Mouse (Mus musculus): ENCODE data around the gene Msi2.

Gene Msi2

DNA sequence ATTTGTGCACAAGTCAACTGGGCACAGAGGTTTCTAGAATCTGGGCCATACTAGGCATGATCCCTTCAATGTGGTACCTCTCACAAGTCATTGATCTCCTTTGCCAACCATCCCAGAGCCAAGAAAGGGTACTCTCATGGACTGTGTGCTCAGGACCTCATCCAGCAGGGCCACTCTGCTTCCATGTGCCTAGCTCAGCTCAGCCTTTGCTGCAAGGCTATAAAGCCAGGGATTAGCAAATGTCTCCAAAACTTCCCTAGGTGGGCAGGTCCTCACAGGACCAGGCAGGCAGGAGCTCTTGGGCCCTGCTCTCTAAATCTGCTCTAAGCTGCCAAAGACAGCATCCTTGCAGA lies 193.9 kb downstream of the Msi2 start:
- no peak for DNase-seq (ENCODE audit: extremely low read depth, insufficient read length, low spot score)

DNA sequence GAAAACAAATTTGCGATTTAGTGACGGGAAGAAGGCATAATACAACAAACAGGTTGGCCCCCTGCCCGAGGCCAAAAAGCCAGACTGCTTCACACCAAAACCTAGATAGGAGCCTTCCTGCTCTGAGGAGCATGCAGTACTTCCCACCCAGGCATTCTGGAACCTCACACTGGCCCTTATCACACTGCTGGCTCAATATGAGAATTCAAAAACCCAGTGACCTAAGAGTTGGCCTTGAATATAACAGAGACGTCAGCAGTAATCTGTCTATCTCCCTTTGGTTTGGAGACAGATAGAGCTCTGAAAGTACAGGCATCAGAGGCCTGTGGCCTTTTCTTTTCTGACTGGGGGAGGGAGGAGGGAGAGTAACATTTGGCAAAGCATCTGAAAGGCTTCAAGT lies 194.4 kb downstream of the Msi2 start:
- no peak for DNase-seq (ENCODE audit: extremely low read depth, insufficient read length, low spot score)

DNA sequence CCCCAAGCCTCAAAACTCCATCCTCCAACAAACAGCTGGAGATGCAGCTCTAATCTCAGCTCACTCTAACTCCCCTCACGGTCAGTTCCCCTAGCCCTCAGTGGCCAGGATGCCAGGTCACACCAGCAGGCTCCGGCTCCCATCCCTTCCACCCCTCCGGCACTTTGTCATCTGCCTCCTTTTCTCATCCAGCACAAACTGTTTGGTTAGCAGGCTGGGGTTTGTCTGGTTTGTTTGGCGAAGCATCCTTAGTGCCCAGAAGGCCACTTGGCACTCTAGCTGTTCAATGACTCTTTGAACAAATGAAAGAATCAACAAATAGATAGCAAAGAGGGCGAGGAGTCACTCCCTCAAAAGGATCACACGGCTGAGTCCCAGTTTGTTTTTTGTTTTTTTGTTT lies 194.8 kb downstream of the Msi2 start:
- no peak for DNase-seq (ENCODE audit: extremely low read depth, insufficient read length, low spot score)

DNA sequence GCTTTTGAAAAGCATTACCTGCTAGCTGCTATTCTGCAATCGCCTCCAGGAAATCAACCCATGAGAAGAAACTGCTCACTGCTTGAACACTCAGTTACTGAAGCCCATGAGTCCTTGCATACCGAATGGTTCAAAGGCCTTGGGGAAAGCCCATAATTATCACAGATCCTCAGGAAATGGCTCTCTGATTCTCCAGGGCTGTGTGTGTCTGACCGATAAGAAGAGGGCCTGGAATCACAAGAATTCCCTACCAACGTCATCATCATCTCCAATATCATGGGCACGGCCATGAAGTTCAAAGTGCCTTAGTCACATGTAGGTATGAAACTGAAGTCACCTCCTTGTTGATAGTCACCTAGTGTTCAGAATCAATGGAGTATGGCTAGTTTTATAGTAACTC lies 196.2 kb downstream of the Msi2 start:
- no peak for DNase-seq (ENCODE audit: extremely low read depth, insufficient read length, low spot score)

DNA sequence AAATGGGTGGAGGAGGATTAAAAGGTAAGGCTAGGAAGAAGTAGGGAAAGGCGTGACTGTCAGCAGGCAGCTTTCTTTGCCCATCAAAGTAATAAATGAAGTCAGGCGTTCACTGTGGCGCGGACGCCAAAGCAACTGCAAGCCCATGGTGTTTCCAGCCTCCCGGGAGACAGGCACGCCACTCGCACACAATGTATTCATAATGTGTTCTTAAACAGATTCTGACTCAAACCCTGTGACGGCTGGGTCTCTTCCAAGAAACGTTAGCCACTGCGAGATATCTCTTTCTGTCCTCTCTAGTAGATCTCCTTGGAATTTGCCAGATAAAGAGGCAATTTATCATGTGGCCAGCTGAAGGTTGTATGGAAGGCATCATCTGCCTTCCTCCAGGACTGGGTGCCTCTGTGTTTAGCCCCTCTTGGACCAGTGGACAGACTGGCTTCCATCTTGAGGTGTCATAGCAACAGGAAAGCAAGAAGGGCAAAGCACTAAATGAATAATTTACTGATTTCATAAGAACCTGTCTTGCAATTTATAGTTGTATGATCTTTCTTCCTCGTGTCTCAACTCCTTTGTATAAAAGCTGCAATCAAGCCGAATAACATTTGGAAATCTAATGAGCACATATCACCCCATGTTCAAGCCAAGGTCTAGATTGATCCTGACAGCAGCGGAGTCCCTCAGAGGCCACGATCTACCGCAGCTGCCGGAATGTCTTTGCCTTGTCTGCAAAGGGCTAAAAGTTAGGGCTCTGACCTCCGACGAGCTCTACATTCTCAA lies 197.2 kb downstream of the Msi2 start:
- DNase-seq (ENCODE audit: extremely low read depth, insufficient read length, low spot score), result no peak

DNA sequence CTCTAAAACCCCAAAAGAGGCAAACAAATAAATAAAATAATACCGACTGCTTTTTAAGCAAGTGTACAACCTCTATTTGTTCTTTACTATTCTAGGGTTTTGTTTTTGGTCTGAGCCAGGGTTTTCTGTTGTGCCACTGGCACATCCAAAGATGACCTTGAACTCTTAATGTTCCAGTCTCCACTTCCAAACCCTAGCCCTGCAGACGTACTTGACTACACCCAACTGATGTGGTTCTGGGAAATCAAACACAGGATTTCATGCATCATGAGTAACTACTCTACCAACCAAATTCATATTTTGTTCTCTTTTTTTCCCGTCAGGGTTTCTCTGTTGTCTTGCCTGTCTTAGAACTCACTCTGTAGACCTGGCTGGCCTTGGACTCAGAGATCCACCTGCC lies 200.0 kb downstream of the Msi2 start:
- DNase-seq (ENCODE audit: extremely low read depth, insufficient read length, low spot score), result no peak

DNA sequence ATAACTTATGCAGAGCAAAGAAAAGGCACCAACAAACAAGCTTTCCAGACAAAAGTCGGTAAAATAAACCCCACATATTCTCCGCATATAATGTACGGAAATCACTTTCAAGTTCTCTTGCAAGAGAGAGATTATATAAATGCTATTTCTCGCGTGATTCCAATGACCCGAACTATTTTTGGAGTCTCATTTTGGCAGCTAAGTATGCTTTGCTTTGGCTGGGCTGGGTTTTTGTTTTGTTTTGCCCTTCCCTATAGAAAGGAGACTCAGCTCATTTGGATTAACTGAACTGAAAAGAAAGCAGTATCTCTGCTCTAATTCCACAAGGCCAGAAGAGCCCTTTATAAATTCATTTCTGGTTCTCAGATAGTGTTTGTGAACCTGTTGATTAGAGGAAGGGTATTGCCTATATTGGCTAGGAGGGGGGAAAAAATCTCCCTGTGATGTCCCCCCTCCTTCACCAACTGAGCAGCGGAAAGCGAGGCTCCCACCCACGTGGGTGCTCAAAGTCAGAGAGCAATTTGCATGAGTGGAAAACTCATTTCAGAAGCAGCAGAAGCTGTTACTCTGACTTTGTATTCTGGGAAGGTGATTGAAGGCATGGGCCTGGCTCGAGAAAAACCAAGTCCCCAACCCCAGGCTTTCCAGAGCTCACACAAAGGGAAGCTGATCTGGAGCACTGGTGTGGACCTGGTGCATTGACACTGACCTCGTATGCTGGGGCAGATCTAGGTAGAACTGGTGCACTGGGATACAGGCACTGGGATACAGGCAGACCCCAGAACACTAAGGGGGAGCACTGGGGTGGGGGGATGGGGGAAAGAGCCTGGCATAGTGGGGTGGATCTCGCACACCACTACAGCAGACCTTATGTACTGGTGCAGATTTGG lies 201.5 kb downstream of the Msi2 start:
- DNase-seq (ENCODE audit: extremely low read depth, insufficient read length, low spot score), result no peak

DNA sequence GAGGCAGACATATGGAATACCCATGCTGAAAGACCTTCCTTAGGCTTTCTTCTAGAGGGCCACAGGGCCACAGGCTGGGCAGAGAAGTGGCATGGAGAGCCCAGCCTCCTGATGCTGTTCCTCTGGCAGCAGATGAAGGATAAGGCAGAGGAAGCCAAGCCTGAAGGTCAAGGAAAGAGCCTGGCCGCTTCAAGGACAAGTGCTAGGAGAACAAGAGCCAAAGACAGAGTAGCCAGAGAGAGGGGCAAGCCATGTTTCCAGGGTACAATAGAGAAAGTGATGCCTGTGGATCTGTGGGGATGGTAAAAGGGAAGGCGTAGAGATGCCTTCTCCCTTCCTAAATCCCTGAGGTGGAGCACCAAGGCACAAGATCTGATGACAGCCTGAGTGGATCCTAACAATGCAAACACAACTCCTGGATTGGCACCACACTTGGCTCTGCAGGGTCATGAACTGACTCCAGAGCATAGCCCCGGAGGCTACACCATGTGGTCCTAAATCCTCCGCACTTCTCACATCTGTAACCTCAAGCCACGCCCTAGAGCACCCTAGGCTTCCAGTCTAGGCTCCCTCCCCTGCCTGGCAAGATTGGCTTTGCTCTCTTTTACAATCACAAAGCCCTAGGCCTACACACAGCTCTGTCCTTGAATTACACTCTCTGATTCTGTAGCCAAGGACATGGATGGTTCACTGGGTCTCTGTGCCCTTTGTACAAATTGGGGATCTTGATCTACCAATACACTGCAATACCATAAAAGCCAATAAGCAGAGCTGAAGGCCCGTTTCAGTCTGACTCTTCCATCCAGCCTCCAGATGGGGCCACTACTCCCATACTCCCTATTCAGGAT lies 202.4 kb downstream of the Msi2 start:
- DNase-seq (ENCODE audit: extremely low read depth, insufficient read length, low spot score), result no peak

DNA sequence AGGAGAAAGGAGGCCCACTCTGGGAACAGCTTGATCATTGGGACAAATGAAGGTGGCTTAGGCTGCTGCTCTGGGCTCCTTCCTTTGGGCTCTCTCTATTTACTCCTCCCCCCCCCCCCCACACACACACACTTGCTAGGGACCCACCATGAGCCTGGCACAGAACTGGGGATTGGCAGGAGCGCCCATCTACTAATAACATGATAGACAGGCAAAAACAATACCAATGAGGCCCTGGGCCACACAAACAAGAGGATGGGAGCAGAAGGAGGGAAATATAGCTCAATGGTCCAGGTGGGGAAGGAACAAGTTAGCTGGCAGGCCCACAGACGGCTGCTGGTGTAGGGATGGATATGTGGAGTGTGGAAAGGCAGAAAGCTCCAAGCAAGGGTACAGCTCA lies 203.0 kb downstream of the Msi2 start:
- DNase-seq (ENCODE audit: extremely low read depth, insufficient read length, low spot score), result no peak

DNA sequence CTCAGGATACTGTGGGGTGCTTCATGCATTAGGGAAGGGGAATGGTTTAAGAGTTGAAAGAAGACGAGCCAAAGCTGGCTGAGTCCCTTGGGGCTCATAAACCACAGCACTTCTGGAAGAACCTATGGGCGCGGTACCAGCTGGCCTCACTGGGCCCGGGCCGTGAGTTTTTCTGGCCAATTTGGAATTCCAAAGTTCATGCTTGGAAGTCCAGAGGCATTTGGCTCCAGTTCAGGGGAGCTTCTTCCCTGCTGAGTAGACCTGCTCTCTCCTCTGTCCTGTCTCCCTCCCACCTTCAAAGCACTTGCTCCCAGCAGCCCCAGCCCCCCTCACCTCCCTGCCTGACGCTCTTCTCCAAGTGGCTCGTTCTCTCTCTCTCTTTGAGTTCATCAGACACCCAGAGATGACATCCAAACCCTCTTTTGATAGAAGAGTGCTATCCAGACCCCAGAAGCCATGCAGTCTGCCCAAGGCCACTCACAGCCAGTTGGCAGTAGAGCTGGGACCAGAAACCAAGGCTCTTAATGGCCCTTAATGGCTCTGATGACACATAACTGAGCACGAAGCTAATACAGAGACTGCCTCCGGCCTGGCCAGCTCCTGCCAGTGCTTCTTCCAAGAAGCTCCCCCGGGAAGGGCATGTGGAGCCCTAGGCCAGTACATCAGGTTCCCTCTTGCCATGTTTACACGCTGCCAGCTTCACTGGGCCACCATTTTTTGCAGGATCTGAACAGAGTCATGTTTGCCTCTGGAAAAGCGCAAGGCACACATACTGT lies 204.0 kb downstream of the Msi2 start:
- DNase-seq (ENCODE audit: extremely low read depth, insufficient read length, low spot score), result peak; percentile 88

DNA sequence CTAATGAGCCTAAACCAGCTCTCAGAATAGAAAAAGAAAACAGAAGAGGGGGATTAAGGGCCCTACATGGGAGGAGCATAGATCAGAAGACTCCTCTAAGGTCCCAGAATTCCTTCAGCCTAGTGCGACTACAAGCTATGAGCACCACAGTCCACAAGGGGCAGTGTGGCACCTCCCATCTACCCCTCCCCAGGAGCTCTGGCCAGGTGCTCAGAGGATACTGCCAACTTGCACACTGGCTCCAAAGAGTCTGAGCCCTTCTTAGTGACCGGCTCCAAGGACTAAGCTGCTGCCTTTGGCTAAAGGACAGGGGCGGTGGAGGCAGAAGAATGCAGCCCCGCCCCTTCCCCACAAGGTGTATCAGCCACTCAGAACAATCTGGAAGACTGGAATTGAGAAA lies 205.7 kb downstream of the Msi2 start:
- peak; percentile 63 for DNase-seq (ENCODE audit: extremely low read depth, insufficient read length, low spot score)

DNA sequence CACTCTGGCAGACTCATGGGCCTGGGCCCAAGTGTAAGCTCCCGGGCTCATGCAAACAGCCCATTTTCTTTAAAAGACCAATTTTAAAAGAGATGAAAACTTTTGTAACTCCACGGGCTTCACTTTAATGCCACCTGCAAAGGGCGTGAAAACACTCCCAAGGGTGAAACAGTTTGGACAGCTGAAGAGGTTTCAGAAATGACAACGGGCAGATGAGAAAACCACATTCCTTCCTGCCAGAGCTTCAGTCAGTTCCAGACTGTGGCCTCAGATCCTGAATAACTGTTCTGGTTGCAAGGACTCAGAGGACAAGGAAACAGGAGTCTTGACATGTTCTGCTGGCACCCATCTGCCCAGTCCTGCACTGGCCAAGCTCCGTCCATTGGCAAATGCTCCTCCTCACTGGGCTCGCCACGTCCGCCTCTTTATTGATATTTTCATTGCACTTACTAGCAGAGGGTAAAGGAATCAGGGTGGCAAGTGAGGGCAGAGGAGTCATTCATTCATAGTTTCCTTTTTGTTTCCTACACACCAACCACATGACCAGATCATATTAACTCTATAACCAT lies 207.9 kb downstream of the Msi2 start:
- DNase-seq (ENCODE audit: extremely low read depth, insufficient read length, low spot score), result peak; percentile 41

DNA sequence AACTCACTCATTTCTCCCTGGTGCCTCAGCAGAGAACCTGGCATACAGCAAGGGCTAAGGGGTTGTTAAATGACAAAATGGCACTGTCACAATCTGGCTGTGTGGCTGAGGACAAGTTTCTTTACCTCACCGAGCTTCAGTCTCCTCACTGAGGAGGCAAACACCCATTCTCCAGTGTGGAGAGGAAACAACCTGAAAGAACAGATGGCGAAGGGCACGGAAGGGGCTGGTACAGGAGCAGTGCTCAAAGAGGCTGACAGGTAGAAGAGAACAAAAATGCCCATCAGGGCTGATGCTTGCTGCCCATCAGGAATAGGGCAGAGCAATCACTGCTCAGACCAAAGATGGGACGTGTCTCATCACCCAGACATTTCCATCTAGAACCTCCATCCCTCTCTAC lies 208.8 kb downstream of the Msi2 start:
- DNase-seq (ENCODE audit: extremely low read depth, insufficient read length, low spot score), result no peak

DNA sequence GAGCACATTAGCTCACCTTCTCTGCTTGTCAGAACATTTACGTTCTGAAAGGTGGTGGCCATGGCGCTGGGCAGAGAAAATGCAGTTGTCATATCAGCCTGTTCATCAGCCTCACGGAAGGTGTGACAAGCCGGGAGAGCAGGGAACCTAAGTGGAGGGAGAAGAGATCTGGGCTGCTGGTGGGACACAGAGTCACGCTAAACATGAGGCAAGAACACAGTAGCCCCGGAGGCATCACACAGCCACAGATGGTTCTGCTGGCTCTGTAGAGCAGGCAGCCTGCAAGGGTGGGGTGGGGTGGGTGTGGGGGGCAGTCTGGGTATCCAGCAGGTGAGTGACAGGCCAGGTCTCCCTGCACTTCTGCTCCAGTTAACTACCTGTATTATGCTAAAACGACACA lies 210.2 kb downstream of the Msi2 start:
- no peak for DNase-seq (ENCODE audit: extremely low read depth, insufficient read length, low spot score)

DNA sequence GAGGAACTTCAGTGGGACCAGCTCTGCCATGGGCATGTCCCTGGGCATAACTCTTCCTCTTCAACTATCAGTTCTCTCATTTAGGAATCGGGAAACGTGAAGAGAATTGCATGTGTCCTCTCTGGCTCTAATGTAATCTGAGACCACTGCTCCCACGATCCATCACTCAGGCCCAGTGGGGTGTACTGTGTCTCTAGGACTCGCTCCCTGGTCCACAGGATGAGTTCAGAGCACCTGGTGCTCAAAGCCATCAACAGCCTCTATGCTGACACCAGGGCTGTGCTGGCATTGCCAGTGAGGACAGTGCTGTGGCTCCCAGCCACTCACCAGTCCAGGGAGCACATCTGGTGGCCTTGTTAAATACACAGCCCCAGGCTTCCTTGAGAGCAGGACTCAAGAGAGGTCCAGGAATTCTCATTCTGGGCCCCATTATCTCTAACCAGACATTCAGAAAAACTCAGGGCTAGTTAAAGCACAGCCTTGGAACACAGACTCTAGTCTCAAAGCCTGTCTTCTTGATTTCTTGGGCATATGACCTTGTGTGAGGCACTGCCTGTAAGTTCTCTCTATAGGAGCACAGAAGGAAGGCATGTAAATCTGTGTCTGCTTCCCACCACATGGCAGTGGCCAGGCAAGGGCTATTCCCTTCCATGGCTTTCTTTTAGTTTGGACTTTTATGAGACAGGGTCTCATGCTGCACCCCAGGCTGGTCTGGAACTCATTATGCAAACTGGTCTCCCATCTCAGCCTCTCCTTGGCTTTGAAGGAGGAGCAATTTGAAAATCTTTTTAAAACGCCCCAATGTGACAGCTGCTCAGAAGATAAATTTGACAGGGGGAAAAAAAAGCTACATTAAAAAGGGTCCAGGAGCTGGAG lies 211.5 kb downstream of the Msi2 start:
- DNase-seq (ENCODE audit: extremely low read depth, insufficient read length, low spot score), result no peak

DNA sequence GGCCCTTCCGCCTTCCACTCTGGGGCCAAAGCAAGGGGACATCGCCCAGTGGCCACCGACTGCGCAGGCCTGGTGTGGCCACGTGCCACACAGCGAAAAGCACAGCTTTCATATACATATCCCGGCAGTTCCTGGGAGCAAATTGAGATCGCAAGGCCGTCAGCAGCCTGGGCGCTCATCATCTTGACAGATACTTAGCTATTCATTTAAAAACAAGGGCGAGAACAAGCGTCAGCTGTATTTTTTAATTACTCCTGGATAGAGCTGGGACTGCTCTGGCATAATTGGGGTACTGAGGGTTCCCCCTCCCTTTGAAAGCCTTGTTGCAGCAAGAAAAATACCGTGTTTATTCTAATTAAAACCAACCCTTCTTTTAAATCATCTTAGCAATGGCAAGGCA lies 212.2 kb downstream of the Msi2 start:
- no peak for DNase-seq (ENCODE audit: extremely low read depth, insufficient read length, low spot score)

DNA sequence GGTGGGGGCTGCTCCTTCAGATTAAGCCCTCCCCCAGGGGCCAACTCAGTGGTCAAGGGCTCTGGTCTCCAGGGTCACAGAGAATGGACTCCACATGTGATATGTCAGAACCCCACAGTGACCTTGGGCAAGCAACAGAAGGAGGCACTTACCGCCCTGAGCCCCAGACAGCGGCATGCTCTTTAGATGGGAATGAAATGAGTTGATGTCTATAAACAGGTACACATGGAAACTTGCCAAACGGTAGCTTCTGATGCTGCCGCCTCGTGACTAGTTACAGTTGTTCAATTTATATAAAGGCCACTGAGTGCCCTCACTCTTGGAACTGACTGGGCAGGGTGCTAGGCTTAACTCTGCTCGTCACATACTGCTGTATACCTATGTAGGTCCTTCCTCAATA lies 215.7 kb downstream of the Msi2 start:
- DNase-seq (ENCODE audit: extremely low read depth, insufficient read length, low spot score), result no peak

DNA sequence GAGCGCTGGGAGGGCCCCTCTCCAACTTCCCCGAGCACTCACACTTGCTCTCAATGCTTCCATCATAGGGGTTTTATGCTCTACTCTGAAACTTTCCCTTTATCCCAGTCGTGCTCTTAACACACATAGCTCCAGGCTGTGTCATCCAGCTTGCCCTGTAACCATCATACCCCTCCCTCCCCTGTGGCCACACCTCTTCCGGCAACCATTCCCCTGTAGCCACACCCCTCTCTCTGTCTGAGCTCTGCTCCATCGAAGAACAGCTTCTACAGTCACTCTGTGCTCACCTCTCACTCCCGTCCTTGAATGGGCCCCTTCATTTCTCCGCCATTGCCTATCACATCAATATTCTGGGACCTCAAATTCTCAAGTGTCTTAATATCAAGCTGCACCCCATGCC lies 219.8 kb downstream of the Msi2 start:
- DNase-seq (ENCODE audit: extremely low read depth, insufficient read length, low spot score), result peak; percentile 81

DNA sequence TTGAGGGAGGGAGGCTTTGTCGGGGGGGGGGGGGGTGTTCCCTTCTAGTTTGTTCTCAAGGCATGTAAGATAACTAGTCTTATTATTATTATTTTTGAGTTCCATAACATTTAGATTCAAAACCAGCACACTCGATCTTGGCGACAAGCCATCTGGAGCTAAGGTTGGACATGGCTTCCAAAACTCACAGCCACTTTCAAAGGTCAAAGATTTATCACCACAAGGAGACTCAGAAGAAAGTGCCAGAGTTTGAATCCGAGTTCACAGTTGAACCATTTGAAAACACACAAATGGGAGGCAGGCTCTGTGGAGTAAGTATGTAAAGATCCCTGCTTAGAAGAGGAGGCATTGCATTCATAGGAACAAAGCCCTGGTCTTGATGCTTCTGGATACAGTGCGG lies 221.9 kb downstream of the Msi2 start:
- DNase-seq (ENCODE audit: extremely low read depth, insufficient read length, low spot score), result no peak
